Mouse (Mus musculus) macrophage (primary cell): ENCODE measurements around the gene Axdnd1. TPM values are rescaled to one million over a fixed set of nuclear protein-coding genes. Genes with fewer than 3 reads are reported as not detected.

Experiments used
- H3K27ac ChIP-seq: fragments of 350-480 bp; formaldehyde crosslinking; 2 replicates; pipeline ENCODE4 v1.9.0; 2021
- H3K36me3 ChIP-seq: fragments of 350-480 bp; formaldehyde crosslinking; 2 replicates; pipeline ENCODE4 v1.9.0; 2021; ENCODE audit errors: inconsistent target
- H3K4me3 ChIP-seq: fragments of 350-480 bp; formaldehyde crosslinking; 2 replicates; pipeline ENCODE4 v1.9.0; 2021; ENCODE audit errors: inconsistent target
- H3K79me2 ChIP-seq: fragments of 350-480 bp; formaldehyde crosslinking; 2 replicates; pipeline ENCODE4 v1.9.0; 2021; ENCODE audit errors: inconsistent target
- WGBS: methylation state at CpG from one replicate; pipeline ENCODE4 v1.1.7; 2026; ENCODE audit warnings: inconsistent platforms; ENCODE audit not compliant: missing documents; 5-methylcytosine and 5-hydroxymethylcytosine counted together
- polyA plus RNA-seq: library from polyadenylated mRNA; stranded (reverse); fragments of 250-400 nt; gene quantifications from 3 replicates; pipeline ENCODE4 v1.2.4, GENCODE M21; 2018; ENCODE audit warnings: inconsistent platforms

Axdnd1 gene
- polyA plus RNA-seq, 1 experiment from 2014 or later, result 0.27 TPM

- WGBS, result 95% methylated on average over 10 of the region's 10 CpGs
- Histone ChIP-seq H3K27ac (no peak overlapping the region), H3K36me3 (peaks cover 40% of the 10 kb centered on the region), H3K79me2 (peaks cover 100% of the 10 kb centered on the region), H3K4me3 (no peak overlapping the region)
Measured at GRCm38 (mm10) chr1:156453876-156454275, 32.9 kb upstream of the Axdnd1 start.

- 64% methylated on average over 2 of the region's 4 CpGs for WGBS
- Histone ChIP-seq H3K27ac (peak overlapping the region; percentile 22), H3K4me3 (no peak overlapping the region), H3K36me3 (peaks cover 39% of the 10 kb centered on the region), H3K79me2 (peaks cover 100% of the 10 kb centered on the region)
Measured at GRCm38 (mm10) chr1:156450478-156450877, 29.5 kb upstream of the Axdnd1 start.

GRCm38 (mm10) chr1:156449691-156450090, 28.7 kb upstream of the Axdnd1 start:
- H3K79me2 ChIP-seq, result peaks cover 100% of the 10 kb centered on the region
- H3K4me3 ChIP-seq, result no peak overlapping the region
- 97% methylated on average over 14 of the region's 17 CpGs for WGBS
- no peak overlapping the region for H3K27ac ChIP-seq
- peaks cover 45% of the 10 kb centered on the region for H3K36me3 ChIP-seq

GRCm38 (mm10) chr1:156449089-156449488, 28.1 kb upstream of the Axdnd1 start:
- H3K79me2 ChIP-seq, result peaks cover 100% of the 10 kb centered on the region
- H3K36me3 ChIP-seq, result peaks cover 46% of the 10 kb centered on the region
- H3K4me3 ChIP-seq, result no peak overlapping the region
- H3K27ac ChIP-seq, result no peak overlapping the region
- WGBS, result 94% methylated on average over 7 of the region's 7 CpGs

GRCm38 (mm10) chr1:156445049-156445448, 24.1 kb upstream of the Axdnd1 start:
- 91% methylated on average over 1 of the region's 1 CpGs for WGBS
- peaks cover 99% of the 10 kb centered on the region for H3K79me2 ChIP-seq
- no peak overlapping the region for H3K27ac ChIP-seq
- H3K36me3 ChIP-seq, result peaks cover 72% of the 10 kb centered on the region
- H3K4me3 ChIP-seq, result no peak overlapping the region

GRCm38 (mm10) chr1:156442776-156443175, 21.8 kb upstream of the Axdnd1 start:
- Histone ChIP-seq H3K27ac (no peak overlapping the region), H3K36me3 (peaks cover 82% of the 10 kb centered on the region), H3K4me3 (no peak overlapping the region), H3K79me2 (peaks cover 84% of the 10 kb centered on the region)
- WGBS, result 100% methylated on average over 6 of the region's 6 CpGs

- Histone ChIP-seq H3K27ac (no peak overlapping the region), H3K4me3 (no peak overlapping the region), H3K79me2 (peaks cover 79% of the 10 kb centered on the region), H3K36me3 (peaks cover 81% of the 10 kb centered on the region)
- WGBS, result 88% methylated on average over 11 of the region's 12 CpGs
Measured at GRCm38 (mm10) chr1:156442266-156442665, 21.3 kb upstream of the Axdnd1 start.

- Histone ChIP-seq H3K27ac (0 out of 2 replicates have a peak overlapping the region, but pooled peaks have one; percentile 16), H3K36me3 (peaks cover 86% of the 10 kb centered on the region), H3K4me3 (no peak overlapping the region), H3K79me2 (peaks cover 43% of the 10 kb centered on the region; the same call in 1 of the 2 replicates)
- WGBS, result 59% methylated on average over 3 of the region's 5 CpGs
Measured at GRCm38 (mm10) chr1:156437726-156438125, 16.8 kb upstream of the Axdnd1 start.

GRCm38 (mm10) chr1:156437016-156437708, 16.2 kb upstream of the Axdnd1 start:
- H3K4me3 ChIP-seq, result no peak overlapping the region
- 80% methylated on average over 7 of the region's 8 CpGs for WGBS

GRCm38 (mm10) chr1:156433497-156433896, 12.5 kb upstream of the Axdnd1 start:
- WGBS, result 100% methylated on average over 3 of the region's 3 CpGs
- H3K27ac ChIP-seq, result no peak overlapping the region
- peaks cover 9% of the 10 kb centered on the region; the same call in 1 of the 2 replicates for H3K79me2 ChIP-seq
- H3K36me3 ChIP-seq, result peaks cover 86% of the 10 kb centered on the region
- no peak overlapping the region for H3K4me3 ChIP-seq

More at GRCm38 (mm10) chr1:156437016-156437708, 16.2 kb upstream of the Axdnd1 start:
- peaks cover 37% of the 10 kb centered on the region; the same call in 1 of the 2 replicates for H3K79me2 ChIP-seq
- peaks cover 86% of the 10 kb centered on the region for H3K36me3 ChIP-seq
- H3K27ac ChIP-seq, result 0 out of 2 replicates have a peak overlapping the region, but pooled peaks have one; percentile 16

- Histone ChIP-seq H3K36me3 (peaks cover 92% of the 10 kb centered on the region), H3K4me3 (no peak overlapping the region), H3K27ac (no peak overlapping the region), H3K79me2 (peaks cover 9% of the 10 kb centered on the region; the same call in 1 of the 2 replicates)
- WGBS, result 95% methylated on average over 9 of the region's 10 CpGs
Measured at GRCm38 (mm10) chr1:156432498-156432897, 11.5 kb upstream of the Axdnd1 start.

- Histone ChIP-seq H3K27ac (no peak overlapping the region), H3K36me3 (peaks cover 70% of the 10 kb centered on the region), H3K79me2 (no peaks in the 10 kb centered on the region; the same call in 1 of the 2 replicates), H3K4me3 (no peak overlapping the region)
- 67% methylated on average over 6 of the region's 6 CpGs for WGBS
Measured at GRCm38 (mm10) chr1:156428434-156428833, 7.5 kb upstream of the Axdnd1 start.

GRCm38 (mm10) chr1:156425746-156426145, 4.8 kb upstream of the Axdnd1 start:
- 100% methylated on average over 4 of the region's 4 CpGs for WGBS

GRCm38 (mm10) chr1:156424054-156424453, 3.1 kb upstream of the Axdnd1 start:
- WGBS, result 97% methylated on average over 3 of the region's 3 CpGs
- Histone ChIP-seq H3K79me2 (no peaks in the 10 kb centered on the region), H3K27ac (no peak overlapping the region), H3K4me3 (no peak overlapping the region), H3K36me3 (peaks cover 26% of the 10 kb centered on the region)

More at GRCm38 (mm10) chr1:156425746-156426145, 4.8 kb upstream of the Axdnd1 start:
- Histone ChIP-seq H3K27ac (no peak overlapping the region), H3K79me2 (no peaks in the 10 kb centered on the region), H3K4me3 (no peak overlapping the region), H3K36me3 (peaks cover 43% of the 10 kb centered on the region)

- Histone ChIP-seq H3K4me3 (no peak overlapping the region), H3K36me3 (peaks cover 23% of the 10 kb centered on the region), H3K79me2 (no peaks in the 10 kb centered on the region), H3K27ac (no peak overlapping the region)
- WGBS, result 95% methylated on average over 5 of the region's 6 CpGs
Measured at GRCm38 (mm10) chr1:156423493-156423892, 2.5 kb upstream of the Axdnd1 start.
